Mouse (Mus musculus) kidney, embryonic 15.5 days (tissue): Measurements from ENCODE around the gene Hist1h2ae. TPM values are rescaled to one million over a fixed set of nuclear protein-coding genes. Genes with fewer than 3 reads are reported as not detected.
"Not testable (repeated sequence)": the region's sequence is repeated elsewhere in the genome, so short reads cannot be mapped to it uniquely, and the experiment has no call there.

Source experiments
- ATAC-seq: fragments of 200-750 bp; cut with Nextera tagmentation; replicated peaks from 2 replicates; pipeline ENCODE4 v1.8.0; 2017; ENCODE audit warnings: moderate TSS enrichment; ENCODE audit not compliant: low FRiP score
- H3K27ac ChIP-seq: fragments of 300-500 bp; sonication (generic); 2 replicates; pipeline ENCODE4 v1.5.1; 2015; ENCODE audit warnings: mild to moderate bottlenecking, inconsistent platforms
- H3K27me3 ChIP-seq: fragments of 300-500 bp; sonication (generic); 2 replicates; pipeline ENCODE4 v1.6.1; 2015; ENCODE audit warnings: inconsistent platforms
- H3K36me3 ChIP-seq: fragments of 300-500 bp; sonication (generic); 2 replicates; pipeline ENCODE4 v1.6.1; 2015; ENCODE audit warnings: inconsistent platforms
- H3K4me1 ChIP-seq: fragments of 300-500 bp; sonication (generic); 2 replicates; pipeline ENCODE4 v1.6.1; 2015; ENCODE audit warnings: inconsistent platforms
- H3K4me2 ChIP-seq: fragments of 300-500 bp; sonication (generic); 2 replicates; pipeline ENCODE4 v1.6.1; 2015; ENCODE audit warnings: moderate library complexity, mild to moderate bottlenecking, inconsistent platforms
- H3K4me3 ChIP-seq: fragments of 300-500 bp; sonication (generic); replicated peaks from 2 replicates; pipeline ENCODE4 v1.5.1; 2015; ENCODE audit warnings: mild to moderate bottlenecking, inconsistent platforms
- H3K9ac ChIP-seq: fragments of 300-500 bp; sonication (generic); 2 replicates; pipeline ENCODE4 v1.6.1; 2015; ENCODE audit warnings: mild to moderate bottlenecking, inconsistent platforms
- H3K9me3 ChIP-seq: fragments of 300-500 bp; sonication (generic); replicated peaks from 2 replicates; pipeline ENCODE4 v1.6.1; 2016; ENCODE audit warnings: inconsistent platforms
- WGBS: fragments of 180-500 bp; shearing (Covaris S2); methylation state at CpG from one replicate; pipeline ENCODE4 v1.1.7; 2015; ENCODE audit warnings: mixed read lengths; 5-methylcytosine and 5-hydroxymethylcytosine counted together
- polyA plus RNA-seq: library from polyadenylated mRNA; unstranded; fragments of >200 nt; fragmentation: Nextera tagmentation; extraction: Ambion mirVana; gene quantifications from 2 replicates; pipeline ENCODE4 v1.2.1, GENCODE M21; 2015

The Hist1h2ae gene
- polyA plus RNA-seq, 1 experiment from 2014 or later = 84.7 TPM

DNA sequence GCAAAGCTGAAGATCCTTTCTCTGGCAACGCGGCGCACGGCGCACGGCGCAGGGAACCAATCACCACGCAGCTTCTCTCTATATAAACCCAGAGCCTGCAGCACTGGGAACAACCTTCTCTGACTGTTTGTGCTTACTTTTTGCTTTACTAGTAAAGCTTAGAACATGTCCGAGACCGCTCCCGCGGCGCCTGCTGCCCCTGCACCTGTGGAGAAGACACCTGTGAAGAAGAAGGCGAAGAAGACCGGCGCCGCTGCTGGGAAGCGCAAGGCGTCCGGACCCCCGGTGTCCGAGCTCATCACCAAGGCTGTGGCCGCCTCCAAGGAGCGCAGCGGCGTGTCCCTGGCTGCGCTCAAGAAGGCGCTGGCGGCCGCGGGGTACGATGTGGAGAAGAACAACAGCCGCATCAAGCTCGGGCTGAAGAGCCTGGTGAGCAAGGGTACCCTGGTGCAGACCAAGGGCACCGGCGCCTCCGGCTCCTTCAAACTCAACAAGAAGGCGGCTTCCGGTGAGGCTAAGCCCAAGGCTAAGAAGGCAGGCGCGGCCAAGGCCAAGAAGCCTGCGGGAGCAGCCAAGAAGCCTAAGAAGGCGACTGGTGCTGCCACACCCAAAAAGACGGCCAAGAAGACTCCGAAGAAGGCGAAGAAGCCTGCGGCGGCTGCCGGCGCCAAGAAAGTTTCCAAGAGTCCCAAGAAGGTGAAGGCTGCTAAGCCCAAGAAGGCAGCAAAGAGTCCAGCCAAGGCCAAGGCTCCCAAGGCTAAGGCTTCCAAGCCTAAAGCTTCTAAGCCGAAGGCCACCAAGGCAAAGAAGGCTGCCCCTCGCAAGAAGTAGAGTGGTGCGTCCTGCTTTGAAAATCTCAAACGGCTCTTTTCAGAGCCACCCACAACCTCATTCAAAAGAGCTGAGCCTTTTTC lies 15.8 kb downstream of the Hist1h2ae start:
- Histone ChIP-seq H3K27me3 (no peaks in the 10 kb centered on the region), H3K36me3 (no peaks in the 10 kb centered on the region), H3K4me2 (peak overlapping the region; percentile 87), H3K4me3 (peak overlapping the region; percentile 63), H3K9ac (peak overlapping the region; percentile 87), H3K4me1 (peaks cover 24% of the 10 kb centered on the region), H3K27ac (peak overlapping the region; percentile 99), H3K9me3 (no peaks in the 10 kb centered on the region)
- WGBS = under 1% methylated on average over 54 of the region's 54 CpGs
- ATAC-seq = peak; percentile 91

DNA sequence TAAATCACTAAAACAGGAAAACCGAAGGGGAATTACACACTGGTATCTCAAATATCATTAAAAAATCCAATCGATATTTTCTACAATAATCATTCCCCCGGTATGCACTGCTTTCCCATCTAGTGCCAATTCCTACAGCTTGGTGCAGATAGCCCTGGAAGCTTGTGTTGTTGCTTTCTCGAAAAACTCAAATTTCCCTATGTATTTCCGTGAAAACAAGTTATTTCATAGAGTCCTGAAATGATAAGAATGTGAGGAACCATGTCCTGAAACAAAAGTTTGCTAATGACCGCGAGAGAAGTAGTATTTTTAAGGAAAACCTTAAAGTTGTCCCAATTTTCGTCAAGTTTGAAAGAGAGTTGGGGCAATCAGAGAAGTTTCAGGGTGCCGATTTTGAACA lies 16.6 kb downstream of the Hist1h2ae start:
- Histone ChIP-seq H3K4me2 (peak overlapping the region; percentile 87), H3K4me3 (peak overlapping the region; percentile 63), H3K9me3 (no peaks in the 10 kb centered on the region), H3K27me3 (no peaks in the 10 kb centered on the region), H3K27ac (peak overlapping the region; percentile 99), H3K36me3 (no peaks in the 10 kb centered on the region), H3K9ac (peak overlapping the region; percentile 87), H3K4me1 (peaks cover 24% of the 10 kb centered on the region)
- WGBS = 23% methylated on average over 9 of the region's 9 CpGs
- ATAC-seq = no peak

DNA sequence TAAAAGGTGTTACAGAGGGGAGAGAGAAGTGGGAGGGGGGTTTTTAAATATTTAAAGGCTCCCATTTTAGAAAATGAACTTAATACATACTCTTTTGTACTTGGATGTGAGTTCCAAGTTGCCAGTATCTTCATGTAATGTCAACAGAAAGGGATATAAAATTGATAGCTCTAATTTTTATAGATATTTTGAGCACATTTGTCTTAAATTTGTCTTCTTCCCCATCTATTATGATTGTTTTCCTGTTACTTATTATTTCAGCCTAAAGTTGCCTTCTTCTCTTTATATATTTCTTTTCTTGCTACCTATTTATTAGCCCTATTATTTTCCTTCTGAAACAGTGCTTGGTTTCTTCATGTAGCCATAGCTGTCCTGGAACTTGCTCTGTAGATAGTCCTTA lies 18.1 kb downstream of the Hist1h2ae start, which contains the start of gene Hist1h1d:
Hist1h1d (plus strand) TSS at position 301 of the 400 bp plus-strand sequence.
- H3K4me2 ChIP-seq = peak within 1 kb of the TSS; percentile 65
- ATAC-seq = no peak
- no peak within 1 kb of the TSS for H3K4me3 ChIP-seq
- no peak within 1 kb of the TSS for H3K9ac ChIP-seq
- no peaks in the 10 kb centered on the region for H3K9me3 ChIP-seq
- H3K27ac ChIP-seq = peak within 1 kb of the TSS; percentile 99
- no peaks in the 10 kb centered on the region for H3K36me3 ChIP-seq
- peaks cover 24% of the 10 kb centered on the region for H3K4me1 ChIP-seq
- H3K27me3 ChIP-seq = no peaks in the 10 kb centered on the region

GRCm38 (mm10) chr13:23551931-23552914 lies 18.8 kb downstream of the Hist1h2ae start:
- Histone ChIP-seq H3K4me2 (peak overlapping the region; percentile 65), H3K4me3 (peak overlapping the region; percentile 51), H3K9ac (peak overlapping the region; percentile 39; the same call in 1 of the 2 replicates), H3K4me1 (peaks cover 24% of the 10 kb centered on the region), H3K36me3 (no peaks in the 10 kb centered on the region), H3K27me3 (no peaks in the 10 kb centered on the region), H3K9me3 (no peaks in the 10 kb centered on the region), H3K27ac (peak overlapping the region; percentile 94)
- WGBS = 52% methylated on average over 8 of the region's 8 CpGs
- no peak for ATAC-seq

DNA sequence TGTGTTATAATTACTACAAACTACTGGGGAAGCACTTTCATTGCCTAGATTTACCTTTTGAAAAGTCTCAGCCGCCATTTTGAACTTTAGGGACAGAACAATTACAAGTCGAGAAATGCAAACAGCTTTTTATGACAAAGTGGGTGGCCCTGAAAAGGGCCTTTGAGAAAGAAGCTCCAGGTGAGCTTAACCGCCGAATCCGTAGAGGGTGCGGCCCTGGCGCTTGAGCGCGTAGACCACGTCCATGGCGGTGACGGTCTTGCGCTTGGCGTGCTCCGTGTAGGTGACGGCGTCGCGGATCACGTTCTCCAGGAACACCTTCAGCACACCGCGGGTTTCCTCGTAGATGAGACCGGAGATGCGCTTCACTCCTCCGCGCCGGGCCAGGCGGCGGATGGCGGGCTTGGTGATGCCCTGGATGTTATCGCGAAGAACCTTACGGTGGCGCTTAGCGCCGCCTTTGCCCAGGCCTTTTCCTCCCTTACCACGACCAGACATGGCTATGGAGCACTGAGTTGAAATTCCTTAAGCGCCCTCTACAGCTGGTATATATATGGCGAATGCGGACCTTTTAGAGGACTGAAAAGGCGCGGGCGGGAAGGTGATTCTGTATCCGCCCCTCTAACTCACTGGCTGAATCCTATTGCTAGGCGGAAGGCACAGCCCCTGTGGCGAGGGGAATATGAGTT lies 19.7 kb downstream of the Hist1h2ae start, which contains the start of gene Hist1h4f:
Hist1h4f (minus strand) TSS at position 503 of the 689 bp plus-strand sequence.
- under 1% methylated on average over 47 of the region's 47 CpGs for WGBS
- Histone ChIP-seq H3K27ac (peak within 1 kb of the TSS; percentile 94), H3K4me1 (peaks cover 20% of the 10 kb centered on the region), H3K4me2 (peak within 1 kb of the TSS; percentile 65), H3K9ac (peak within 1 kb of the TSS; percentile 49), H3K4me3 (peak within 1 kb of the TSS; percentile 51)
- ATAC-seq = peak; percentile 83
- H3K36me3 ChIP-seq, H3K27me3 ChIP-seq, H3K9me3 ChIP-seq: not testable (repeated sequence)

DNA sequence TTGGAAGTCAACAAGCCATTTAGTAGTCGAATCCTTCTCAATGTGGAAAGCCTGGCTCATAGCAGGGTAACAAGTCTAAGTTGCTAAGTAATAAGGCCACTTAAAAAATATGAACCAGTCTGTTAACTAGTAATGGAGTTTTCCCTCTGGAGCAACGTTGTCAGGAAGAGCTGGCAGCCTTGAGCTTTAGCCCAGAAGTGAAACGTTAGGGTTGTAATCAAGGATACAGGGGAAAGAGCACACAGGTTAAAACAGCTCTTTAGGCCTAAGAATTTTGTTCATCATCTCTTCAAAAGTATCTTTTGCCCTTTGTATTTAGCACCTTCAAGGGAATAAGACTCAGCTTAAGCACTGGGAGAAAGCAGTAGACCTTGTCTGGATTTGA lies 20.3 kb downstream of the Hist1h2ae start:
- peak overlapping the region; percentile 51 for H3K4me3 ChIP-seq
- WGBS = under 1% methylated on average over 3 of the region's 3 CpGs
- peak overlapping the region; percentile 65 for H3K4me2 ChIP-seq
- ATAC-seq = no peak
- no peaks in the 10 kb centered on the region for H3K36me3 ChIP-seq
- H3K9me3 ChIP-seq = no peaks in the 10 kb centered on the region
- H3K27me3 ChIP-seq = no peaks in the 10 kb centered on the region
- H3K9ac ChIP-seq = peak overlapping the region; percentile 49
- H3K27ac ChIP-seq = peak overlapping the region; percentile 94
- peaks cover 20% of the 10 kb centered on the region for H3K4me1 ChIP-seq

- peaks cover 14% of the 10 kb centered on the region for H3K4me1 ChIP-seq
- peak overlapping the region; percentile 54 for H3K27ac ChIP-seq
- no peak overlapping the region for H3K4me3 ChIP-seq
These were observed 24.3 kb downstream of the Hist1h2ae start for GRCm38 (mm10) chr13:23546694-23547093.

GRCm38 (mm10) chr13:23544787-23545120 lies 26.3 kb downstream of the Hist1h2ae start:
- not testable (repeated sequence) for ATAC-seq, H3K27me3 ChIP-seq, H3K36me3 ChIP-seq, H3K9me3 ChIP-seq
- peak overlapping the region; percentile 50 for H3K4me3 ChIP-seq
- H3K4me1 ChIP-seq = 0 out of 2 replicates have a peak, but pooled peaks cover 13% of the 10 kb centered on the region
- peak overlapping the region; percentile 74 for H3K4me2 ChIP-seq
- peak overlapping the region; percentile 45 for H3K9ac ChIP-seq
- peak overlapping the region; percentile 97 for H3K27ac ChIP-seq
- WGBS = under 1% methylated on average over 13 of the region's 14 CpGs

More at GRCm38 (mm10) chr13:23546694-23547093, 24.3 kb downstream of the Hist1h2ae start:
- Histone ChIP-seq H3K9ac (no peak overlapping the region), H3K4me2 (no peak overlapping the region), H3K27me3 (no peaks in the 10 kb centered on the region), H3K36me3 (no peaks in the 10 kb centered on the region), H3K9me3 (no peaks in the 10 kb centered on the region)
- no peak for ATAC-seq
- 64% methylated on average over 5 of the region's 5 CpGs for WGBS

DNA sequence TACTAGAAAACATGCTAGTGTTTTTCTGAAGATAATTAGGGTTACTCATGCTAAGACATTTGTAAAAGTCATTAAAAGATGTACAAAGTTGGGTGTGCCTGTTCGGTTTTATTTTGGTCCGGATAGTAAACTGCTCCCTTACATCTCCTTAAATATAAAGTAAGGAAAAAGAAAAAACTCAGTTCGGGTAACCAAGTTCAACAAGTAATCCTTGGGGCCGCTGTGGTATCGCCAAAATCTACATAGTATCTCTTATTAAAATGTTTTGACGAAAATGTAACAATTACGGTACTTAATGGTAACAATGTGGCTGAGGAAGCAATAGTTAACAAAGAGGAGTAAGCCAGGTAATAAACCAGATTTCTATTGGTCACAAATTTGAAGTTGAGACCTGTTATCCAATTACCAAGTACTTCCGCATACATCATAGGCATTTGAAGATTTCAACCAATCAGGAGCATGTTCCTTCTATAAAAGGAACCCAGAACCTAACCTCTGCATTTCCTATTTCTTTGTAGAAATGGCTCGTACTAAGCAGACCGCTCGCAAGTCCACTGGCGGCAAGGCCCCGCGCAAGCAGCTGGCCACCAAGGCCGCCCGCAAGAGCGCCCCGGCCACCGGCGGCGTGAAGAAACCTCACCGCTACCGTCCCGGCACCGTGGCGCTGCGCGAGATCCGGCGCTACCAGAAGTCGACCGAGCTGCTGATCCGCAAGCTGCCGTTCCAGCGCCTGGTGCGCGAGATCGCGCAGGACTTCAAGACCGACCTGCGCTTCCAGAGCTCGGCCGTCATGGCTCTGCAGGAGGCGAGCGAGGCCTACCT lies 26.8 kb downstream of the Hist1h2ae start, which contains the start of gene Hist1h3f:
Hist1h3f (plus strand) TSS at position 88 of the 822 bp plus-strand sequence.
- Histone ChIP-seq H3K9me3 (no peaks in the 10 kb centered on the region), H3K4me1 (0 out of 2 replicates have a peak, but pooled peaks cover 13% of the 10 kb centered on the region), H3K27ac (peak within 1 kb of the TSS; percentile 97), H3K9ac (peak within 1 kb of the TSS; percentile 57), H3K36me3 (no peaks in the 10 kb centered on the region), H3K4me2 (peak within 1 kb of the TSS; percentile 74), H3K27me3 (no peaks in the 10 kb centered on the region), H3K4me3 (peak within 1 kb of the TSS; percentile 52)
- under 1% methylated on average over 26 of the region's 45 CpGs for WGBS
- peak; percentile 93 for ATAC-seq

- not testable (repeated sequence) for H3K9me3 ChIP-seq, H3K27me3 ChIP-seq, H3K36me3 ChIP-seq
- peak within 1 kb of the TSS; percentile 74 for H3K4me2 ChIP-seq
- WGBS = under 1% methylated on average over 28 of the region's 42 CpGs
- peaks cover 16% of the 10 kb centered on the region; the same call in 1 of the 2 replicates for H3K4me1 ChIP-seq
- H3K9ac ChIP-seq = peak within 1 kb of the TSS; percentile 57
- peak; percentile 95 for ATAC-seq
- peak within 1 kb of the TSS; percentile 97 for H3K27ac ChIP-seq
- H3K4me3 ChIP-seq = peak within 1 kb of the TSS; percentile 52
These were observed 27.9 kb downstream of the Hist1h2ae start, which contains the start of gene Hist1h2bh for GRCm38 (mm10) chr13:23542999-23543607. Gene Hist1h2bh (minus strand): TSS chr13:23543392.
